Mouse (Mus musculus): Measurements from ENCODE around the gene Olfr566. TPM values are rescaled to one million over a fixed set of nuclear protein-coding genes. Genes with fewer than 3 reads are reported as not detected.

The Olfr566 gene
- not detected in 2 replicates for polyA plus RNA-seq (2012; rRNA removed)

GRCm38 (mm10) chr7:102858665-102859064 is at the start of gene Olfr566:
Gene Olfr566, minus strand, starts transcription at chr7:102858765.

GRCm38 (mm10) chr7:102890782-102891181 is 32.2 kb upstream of the Olfr566 start, which contains the start of gene Olfr569:
Gene Olfr569, minus strand, starts transcription at chr7:102890882.

GRCm38 (mm10) chr7:102876822-102877221 is 18.3 kb upstream of the Olfr566 start, which contains the start of gene Olfr568:
Gene Olfr568, plus strand, starts transcription at chr7:102877122.

Other genes with a start within 250 kb of the Olfr566 start
- gene Olfr553, start 240.5 kb downstream of the Olfr566 start, polyA plus RNA-seq (2012; rRNA removed) = not detected in 2 replicates
- gene Olfr554, start 220.3 kb downstream of the Olfr566 start, polyA plus RNA-seq (2012; rRNA removed) = not detected in 2 replicates
- not detected in 2 replicates for gene Olfr555, start 199.9 kb downstream of the Olfr566 start, polyA plus RNA-seq (2012; rRNA removed)
- gene Olfr556, start 193.9 kb downstream of the Olfr566 start, polyA plus RNA-seq (2012; rRNA removed) = not detected in 2 replicates
- gene Trim68, start 171.4 kb downstream of the Olfr566 start, polyA plus RNA-seq (2012; rRNA removed) = 3.2 and 3.4 TPM in 2 replicates
- gene Olfr557, start 162.9 kb downstream of the Olfr566 start, polyA plus RNA-seq (2012; rRNA removed) = not detected in 2 replicates
- gene Olfr558, start 156.6 kb downstream of the Olfr566 start, polyA plus RNA-seq (2012; rRNA removed) = 0.02 TPM in 2 replicates
- gene Olfr33, start 139.7 kb downstream of the Olfr566 start, polyA plus RNA-seq (2012; rRNA removed) = not detected in 2 replicates
- not detected in 2 replicates for gene Olfr559, start 131.3 kb downstream of the Olfr566 start, polyA plus RNA-seq (2012; rRNA removed)
- gene Olfr560, start 99.4 kb downstream of the Olfr566 start, polyA plus RNA-seq (2012; rRNA removed) = not detected in 2 replicates
- gene Olfr78, start 99.3 kb downstream of the Olfr566 start, polyA plus RNA-seq (2012; rRNA removed) = 0.24 and 0.48 TPM in 2 replicates
- 0.05 TPM in 1 of 2 replicates, not detected in the other for gene Olfr561, start 87.5 kb downstream of the Olfr566 start, polyA plus RNA-seq (2012; rRNA removed)
- not detected in 2 replicates for gene Olfr564, start 55.3 kb downstream of the Olfr566 start, polyA plus RNA-seq (2012; rRNA removed)
- gene Olfr568, start 18.4 kb upstream of the Olfr566 start, polyA plus RNA-seq (2012; rRNA removed) = not detected in 2 replicates
- not detected in 2 replicates for gene Olfr569, start 32.1 kb upstream of the Olfr566 start, polyA plus RNA-seq (2012; rRNA removed)
- gene Olfr570, start 35.8 kb upstream of the Olfr566 start, polyA plus RNA-seq (2012; rRNA removed) = not detected in 2 replicates
- not detected in 2 replicates for gene Olfr571, start 58.8 kb upstream of the Olfr566 start, polyA plus RNA-seq (2012; rRNA removed)
- gene Olfr572, start 65.6 kb upstream of the Olfr566 start, polyA plus RNA-seq (2012; rRNA removed) = not detected in 2 replicates
- gene Olfr573-ps1, start 83.8 kb upstream of the Olfr566 start, polyA plus RNA-seq (2012; rRNA removed) = not detected in 2 replicates
- gene Olfr574, start 89.7 kb upstream of the Olfr566 start, polyA plus RNA-seq (2012; rRNA removed) = not detected in 2 replicates
- gene Olfr575, start 100.0 kb upstream of the Olfr566 start, polyA plus RNA-seq (2012; rRNA removed) = not detected in 2 replicates
- not detected in 2 replicates for gene Olfr576, start 103.9 kb upstream of the Olfr566 start, polyA plus RNA-seq (2012; rRNA removed)
- gene Olfr577, start 117.2 kb upstream of the Olfr566 start, polyA plus RNA-seq (2012; rRNA removed) = not detected in 2 replicates
- not detected in 2 replicates for gene Olfr578, start 130.6 kb upstream of the Olfr566 start, polyA plus RNA-seq (2012; rRNA removed)
- gene Olfr582, start 179.3 kb upstream of the Olfr566 start, polyA plus RNA-seq (2012; rRNA removed) = not detected in 2 replicates
- not detected in 2 replicates for gene Olfr583, start 192.5 kb upstream of the Olfr566 start, polyA plus RNA-seq (2012; rRNA removed)
- gene Olfr584, start 223.1 kb upstream of the Olfr566 start, polyA plus RNA-seq (2012; rRNA removed) = not detected in 2 replicates
- gene Olfr585, start 239.0 kb upstream of the Olfr566 start, polyA plus RNA-seq (2012; rRNA removed) = not detected in 2 replicates

Measured in liver, embryonic 18 days (tissue).